Mouse (Mus musculus): ENCODE results near the gene Chrm3.

DNA sequence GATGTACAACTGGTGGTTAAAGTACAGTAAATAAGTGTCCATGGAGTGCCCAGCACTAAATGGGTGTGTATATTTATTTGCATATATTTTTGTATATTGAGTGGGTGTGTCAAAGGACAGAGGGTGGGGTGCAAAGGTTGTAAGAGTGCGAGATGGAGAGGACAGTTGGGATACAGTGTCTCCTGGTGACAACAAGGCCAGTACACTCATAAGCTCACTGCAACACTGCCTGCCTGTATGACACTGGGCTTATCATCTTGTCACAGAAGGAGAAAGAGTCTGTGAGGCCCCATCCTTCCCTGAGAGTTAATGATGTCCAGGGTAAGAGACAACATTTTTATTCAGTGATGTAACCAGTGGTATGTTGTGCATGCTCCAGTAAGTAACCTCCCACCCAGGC, 439.5 kb downstream of the Chrm3 start:
- TF ChIP-seq POLR2A (IDR thresholded peaks at IDR 0.05; ENCODE audit: low read depth, low read length), result no peak
- no peak for TF ChIP-seq CTCF (IDR thresholded peaks at IDR 0.05; ENCODE audit: borderline replicate concordance, insufficient read depth, low read length)

All from embryonic fibroblast, embryonic 13.5 days (primary cell).